22 mouse cellular contexts compared by ENCODE assay signal in genomic region chr6:30330706-30331105, GRCm38 (mm10). TPM values are rescaled to one million over a fixed set of nuclear protein-coding genes. Genes with fewer than 3 reads are reported as not detected.
DNase-seq lines count a peak whose midpoint lies in the region; ATAC-seq and TF ChIP-seq lines count a peak whose summit lies in the region.
"Had no signal": no experiment of that assay in that cellular context is flagged by ENCODE, and none has a peak within 500 bp of the region (broad histone marks: within the 10 kb centered on the region; RNA-seq: fewer than 3 reads in every experiment).

No protein-coding gene starts in this region.

- no peak overlapping the region for H3K4me2 ChIP-seq in intestine, embryonic 15.5 days (replicated peaks)
- no peak overlapping the region for H3K4me2 ChIP-seq in intestine, postnatal 0 days (replicated peaks; ENCODE audit: low read depth)
- H3K4me2 ChIP-seq in midbrain, embryonic 11.5 days: no peak overlapping the region
- H3K4me2 ChIP-seq in midbrain, embryonic 13.5 days (replicated peaks): no peak overlapping the region

- 60% methylated on average over 5 of the region's 5 CpGs for WGBS in intestine, embryonic 15.5 days
- 54% methylated on average over 5 of the region's 5 CpGs for WGBS in intestine, postnatal 0 days
- 83% methylated on average over 5 of the region's 5 CpGs for WGBS in midbrain, embryonic 11.5 days
- WGBS in midbrain, embryonic 13.5 days: 85% methylated on average over 5 of the region's 5 CpGs

- peak; percentile 77 for DNase-seq in midbrain, embryonic 11.5 days (ENCODE audit: low spot score, missing footprints)
- DNase-seq in testis, postnatal 14 days (ENCODE audit: low spot score): peak; percentile 60
- no peak for DNase-seq in testis, postnatal 10 days (ENCODE audit: low spot score)
- peak; percentile 11 for DNase-seq in yolk sac, embryonic 10.5 days (ENCODE audit: low spot score)
- DNase-seq in adrenal gland, postnatal 14 days: no peak
- DNase-seq: adrenal gland, adult 2 months; adrenal gland, adult 8-10 months; adrenal gland, postnatal 10 days; adrenal gland, postnatal 25 days; adrenal gland, postnatal 36 days; B cell, adult 2 months; cerebellum, adult 11 months; cerebellum, adult 11-12 months; cerebellum, adult 18-20 months had no signal

- H3K4me3 ChIP-seq in intestine, embryonic 15.5 days (replicated peaks): no peak overlapping the region
- H3K4me3 ChIP-seq in intestine, postnatal 0 days (ENCODE audit: low read depth, low read length): no peak overlapping the region
- no peak overlapping the region for H3K4me3 ChIP-seq in midbrain, embryonic 11.5 days (ENCODE audit: low read depth, low read length)
- no peak overlapping the region for H3K4me3 ChIP-seq in midbrain, embryonic 13.5 days (replicated peaks)

- H3K36me3 ChIP-seq in intestine, embryonic 15.5 days: no peaks in the 10 kb centered on the region
- no peaks in the 10 kb centered on the region for H3K36me3 ChIP-seq in intestine, postnatal 0 days (ENCODE audit: control insufficient read depth, insufficient read depth)
- H3K36me3 ChIP-seq in midbrain, embryonic 11.5 days (ENCODE audit: control insufficient read depth, insufficient read depth, low read length): no peaks in the 10 kb centered on the region
- H3K36me3 ChIP-seq in midbrain, embryonic 13.5 days: no peaks in the 10 kb centered on the region
- H3K36me3 ChIP-seq: G1E had no signal

- H3K4me1 ChIP-seq in intestine, embryonic 15.5 days (replicated peaks): no peaks in the 10 kb centered on the region; the same call in 1 of the 2 replicates
- no peaks in the 10 kb centered on the region for H3K4me1 ChIP-seq in intestine, postnatal 0 days (replicated peaks; ENCODE audit: control insufficient read depth, insufficient read depth, low read length)
- no peaks in the 10 kb centered on the region for H3K4me1 ChIP-seq in midbrain, embryonic 11.5 days (ENCODE audit: control insufficient read depth, insufficient read depth, low read length)
- H3K4me1 ChIP-seq in midbrain, embryonic 13.5 days (replicated peaks): no peaks in the 10 kb centered on the region

- no peaks in the 10 kb centered on the region for H3K9me3 ChIP-seq in intestine, embryonic 15.5 days
- H3K9me3 ChIP-seq in intestine, postnatal 0 days (ENCODE audit: control insufficient read depth): no peaks in the 10 kb centered on the region
- no peaks in the 10 kb centered on the region for H3K9me3 ChIP-seq in midbrain, embryonic 11.5 days (ENCODE audit: control insufficient read depth, low read length)
- H3K9me3 ChIP-seq in midbrain, embryonic 13.5 days: no peaks in the 10 kb centered on the region
- H3K9me3 ChIP-seq: G1E had no signal

- no peak for TF ChIP-seq CTCF in intestine, postnatal 0 days (IDR thresholded peaks at IDR 0.05; ENCODE audit: low read depth)

- 0 out of 2 replicates have a peak, but pooled peaks have one; percentile 27 for ATAC-seq in intestine, embryonic 15.5 days
- ATAC-seq in intestine, postnatal 0 days: no peak
- ATAC-seq in midbrain, embryonic 11.5 days (ENCODE audit: low FRiP score): no peak
- ATAC-seq in midbrain, embryonic 13.5 days: no peak
- ATAC-seq: activated CD4-positive, CD25-positive, alpha-beta regulatory T cell, adult 4 months; CD4-positive, CD25-positive, alpha-beta regulatory T cell, adult 4 months; Patski had no signal

- no peak overlapping the region for H3K27ac ChIP-seq in intestine, embryonic 15.5 days
- no peak overlapping the region for H3K27ac ChIP-seq in intestine, postnatal 0 days (ENCODE audit: low read depth, low read length)
- no peak overlapping the region for H3K27ac ChIP-seq in midbrain, embryonic 11.5 days (ENCODE audit: low read depth, low read length)
- H3K27ac ChIP-seq in midbrain, embryonic 13.5 days: no peak overlapping the region

- H3K27me3 ChIP-seq in intestine, embryonic 15.5 days (replicated peaks): no peaks in the 10 kb centered on the region
- H3K27me3 ChIP-seq in intestine, postnatal 0 days (replicated peaks; ENCODE audit: control insufficient read depth, insufficient read depth, low read length): no peaks in the 10 kb centered on the region
- no peaks in the 10 kb centered on the region for H3K27me3 ChIP-seq in midbrain, embryonic 11.5 days (ENCODE audit: control insufficient read depth, insufficient read depth, low read length)
- H3K27me3 ChIP-seq in midbrain, embryonic 13.5 days: no peaks in the 10 kb centered on the region
- H3K27me3 ChIP-seq: CH12.LX, Patski had no signal

- no peak overlapping the region for H3K9ac ChIP-seq in intestine, embryonic 15.5 days
- no peak overlapping the region for H3K9ac ChIP-seq in intestine, postnatal 0 days (ENCODE audit: low read depth, low read length)
- no peak overlapping the region for H3K9ac ChIP-seq in midbrain, embryonic 11.5 days (ENCODE audit: low read length)
- H3K9ac ChIP-seq in midbrain, embryonic 13.5 days (replicated peaks): no peak overlapping the region

RNA-seq across cellular contexts. Expression of gene Ube2h, which starts 26.4 kb away (rescaled TPM):
- polyA plus RNA-seq in intestine, embryonic 15.5 days (2015; fragmentation: Nextera tagmentation; extraction: Ambion mirVana): 34.6 and 35.4 TPM in 2 replicates
- 18.6 and 21.1 TPM in 2 replicates for polyA plus RNA-seq in intestine, postnatal 0 days (2015; fragmentation: Nextera tagmentation; extraction: Ambion mirVana)
- 52.3 and 53.6 TPM in 2 replicates for polyA plus RNA-seq in midbrain, embryonic 11.5 days (2014; fragmentation: Nextera tagmentation; extraction: Ambion mirVana)
- polyA plus RNA-seq in midbrain, embryonic 13.5 days (2015; fragmentation: Nextera tagmentation; extraction: Ambion mirVana): 57.6 and 66.0 TPM in 2 replicates
- 116 and 124 TPM in 2 replicates for total RNA-seq in adrenal gland, postnatal 14 days (2021)

Comparison
In these comparisons a context has a peak if more than half of its experiments do, and no peak if none do; other contexts are left out.
1. DNase-seq: peak in midbrain, embryonic 11.5 days (single experiment), testis, postnatal 14 days (single experiment) and yolk sac, embryonic 10.5 days (single experiment); none in testis, postnatal 10 days (single experiment) and adrenal gland, postnatal 14 days (single experiment).